Mouse (Mus musculus) stomach, postnatal 0 days (tissue): Measurements from ENCODE around the gene Bcat2.

ENCODE experiments used
- CTCF ChIP-seq: IDR thresholded peaks from 2 replicates; pipeline ENCODE4 v1.5.1; 2016; ENCODE audit warnings: antibody characterized with exemption, low read depth, mild to moderate bottlenecking, moderate library complexity
- EP300 ChIP-seq: optimal IDR thresholded peaks from 2 replicates; pipeline ENCODE3; 2016; ENCODE audit warnings: antibody characterized with exemption

- peak; percentile 58 for TF ChIP-seq CTCF
- TF ChIP-seq EP300 = no peak
Observed at GRCm38 (mm10) chr7:45590874-45591273, 20.9 kb downstream of the Bcat2 start.
